Mouse (Mus musculus): Measurements from ENCODE around the gene Hormad2.

The Hormad2 gene

DNA sequence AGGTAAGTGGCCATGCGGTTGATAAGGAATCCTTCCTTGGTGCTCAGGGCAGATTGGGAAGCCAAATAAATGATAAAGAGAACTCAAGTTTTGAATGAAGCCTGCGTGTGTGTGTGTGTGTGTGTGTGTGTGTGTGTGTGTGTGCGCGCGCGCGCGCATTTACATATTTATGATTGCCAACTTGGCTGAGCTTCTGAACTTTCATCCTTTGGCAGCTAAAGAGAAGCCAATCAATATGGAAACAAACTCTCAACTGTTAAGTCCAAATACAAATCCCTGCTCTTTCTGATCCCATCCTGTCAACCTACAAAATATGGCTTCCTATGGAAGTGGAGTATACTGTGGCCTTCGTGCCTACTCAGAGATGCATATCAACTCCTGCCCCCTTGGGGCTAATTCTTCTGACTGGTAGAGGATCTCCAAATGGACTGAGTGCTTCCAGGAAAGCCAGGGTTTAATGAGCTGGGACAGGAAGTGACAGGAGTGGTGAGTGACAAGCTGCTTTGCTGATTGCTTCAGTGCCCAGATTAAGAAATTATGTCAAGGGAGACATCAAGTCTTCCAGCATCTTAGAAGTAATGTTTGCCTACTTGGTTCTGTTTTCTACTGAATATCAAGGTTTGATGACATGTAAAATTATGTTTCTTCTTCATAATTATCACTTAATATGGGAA is 5.4 kb upstream of the Hormad2 start:
- DNase-seq (ENCODE audit: low spot score in 2 of 2), result no peak

DNA sequence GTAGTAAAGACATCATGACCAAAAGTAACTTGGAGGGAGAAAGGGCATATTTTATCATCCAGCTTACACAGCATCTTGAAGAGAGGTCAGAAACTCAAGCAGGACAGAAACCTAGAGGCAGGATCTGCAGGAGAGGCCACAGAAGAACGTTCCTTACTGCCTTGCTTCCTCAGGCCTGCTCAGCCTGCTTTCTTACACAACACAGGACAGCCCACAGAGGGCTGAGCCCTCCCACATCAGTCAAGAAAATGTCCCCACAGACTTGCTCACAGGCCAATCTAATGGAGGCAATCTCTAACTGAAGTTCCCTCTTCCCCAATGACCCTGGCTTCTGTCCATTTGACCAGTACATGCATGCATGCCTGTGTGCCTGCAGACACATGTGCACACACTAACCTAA is 1.4 kb upstream of the Hormad2 start:
- no peak for DNase-seq (ENCODE audit: low spot score in 2 of 2)

GRCm38 (mm10) chr11:4438211-4438610 is 2.7 kb downstream of the Hormad2 start:
- DNase-seq (ENCODE audit: low spot score in 2 of 2), result no peak

DNA sequence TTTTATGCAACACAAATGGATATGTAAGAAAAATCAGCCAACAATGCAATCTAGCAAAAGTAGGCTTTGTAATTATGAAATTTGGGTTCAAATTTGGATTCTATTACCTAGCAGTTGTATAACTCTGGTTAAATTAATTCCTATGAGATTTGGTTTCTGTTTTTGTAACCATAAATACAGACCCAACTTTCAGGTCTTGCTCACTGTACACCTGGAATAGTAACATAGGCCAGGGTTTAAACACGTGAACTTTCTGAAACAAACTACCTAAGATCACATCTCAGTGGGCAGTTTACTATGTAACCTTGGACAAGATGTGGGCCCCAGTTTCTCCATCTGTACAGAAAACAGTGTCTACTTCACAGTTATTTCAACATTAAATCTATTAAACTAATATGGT is 3.6 kb downstream of the Hormad2 start:
- DNase-seq (ENCODE audit: low spot score in 2 of 2), result no peak

- no peak for DNase-seq (ENCODE audit: low spot score in 2 of 2)
Observed at GRCm38 (mm10) chr11:4436631-4437030, 4.3 kb downstream of the Hormad2 start.

- no peak for DNase-seq (ENCODE audit: low spot score in 2 of 2)
Observed at GRCm38 (mm10) chr11:4434461-4434860, 6.4 kb downstream of the Hormad2 start.

DNA sequence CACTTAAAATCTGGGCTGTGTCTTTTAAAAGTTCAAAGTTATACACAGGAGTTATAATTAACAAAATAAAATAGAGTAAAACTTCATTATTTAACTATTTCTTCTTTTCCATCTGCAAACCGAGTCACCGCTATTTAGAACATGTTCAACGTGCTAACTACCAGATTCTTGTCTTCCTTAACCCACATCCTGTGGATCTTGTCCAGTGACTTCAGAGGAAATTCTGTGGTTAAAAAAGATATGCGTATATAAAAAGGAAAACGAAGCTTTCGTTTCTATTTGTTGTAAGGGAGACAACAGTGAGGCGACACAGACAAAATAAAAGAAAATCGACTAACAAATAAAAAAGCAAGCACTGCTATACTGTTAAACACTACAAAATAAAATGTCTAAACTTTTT is 17.1 kb downstream of the Hormad2 start:
- no peak for DNase-seq (ENCODE audit: low spot score in 2 of 2)

GRCm38 (mm10) chr11:4422494-4423425 is 18.1 kb downstream of the Hormad2 start:
- no peak for DNase-seq (ENCODE audit: low spot score in 2 of 2)

GRCm38 (mm10) chr11:4421933-4422488 is 18.9 kb downstream of the Hormad2 start:
- DNase-seq (ENCODE audit: low spot score in 2 of 2), result no peak

- DNase-seq (ENCODE audit: low spot score in 2 of 2), result no peak
Observed at GRCm38 (mm10) chr11:4417986-4418385, 22.9 kb downstream of the Hormad2 start.

- DNase-seq (ENCODE audit: low spot score in 2 of 2), result no peak
Observed at GRCm38 (mm10) chr11:4412294-4412693, 28.6 kb downstream of the Hormad2 start.

- no peak for DNase-seq (ENCODE audit: low spot score in 2 of 2)
Observed at GRCm38 (mm10) chr11:4404277-4404676, 36.6 kb downstream of the Hormad2 start.

- no peak for DNase-seq (ENCODE audit: low spot score in 2 of 2)
Observed at GRCm38 (mm10) chr11:4403381-4403780, 37.5 kb downstream of the Hormad2 start.

- no peak for DNase-seq (ENCODE audit: low spot score in 2 of 2)
Observed at GRCm38 (mm10) chr11:4401251-4401650, 39.7 kb downstream of the Hormad2 start.

DNA sequence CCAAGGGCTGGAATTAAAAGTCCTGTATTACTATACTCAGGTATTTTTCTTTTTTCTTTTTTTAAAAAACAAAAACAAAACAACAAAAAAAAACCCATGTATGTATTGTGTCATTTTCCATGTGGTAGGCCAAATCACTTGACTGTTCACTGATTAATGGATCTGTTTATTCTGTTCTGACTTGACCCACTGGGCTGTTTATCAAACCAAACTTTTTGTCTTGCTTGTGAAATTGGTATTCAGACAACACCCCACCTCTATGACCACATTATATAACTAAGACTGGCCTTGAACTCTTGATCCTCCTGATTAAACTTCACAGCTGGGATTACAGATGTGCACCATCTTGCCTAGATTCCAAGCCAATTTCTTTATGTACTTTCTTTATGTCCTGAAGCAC is 46.7 kb downstream of the Hormad2 start:
- no peak for DNase-seq (ENCODE audit: low spot score in 2 of 2)

- DNase-seq (ENCODE audit: low spot score in 2 of 2), result no peak
Observed at GRCm38 (mm10) chr11:4388018-4388417, 52.9 kb downstream of the Hormad2 start.

DNA sequence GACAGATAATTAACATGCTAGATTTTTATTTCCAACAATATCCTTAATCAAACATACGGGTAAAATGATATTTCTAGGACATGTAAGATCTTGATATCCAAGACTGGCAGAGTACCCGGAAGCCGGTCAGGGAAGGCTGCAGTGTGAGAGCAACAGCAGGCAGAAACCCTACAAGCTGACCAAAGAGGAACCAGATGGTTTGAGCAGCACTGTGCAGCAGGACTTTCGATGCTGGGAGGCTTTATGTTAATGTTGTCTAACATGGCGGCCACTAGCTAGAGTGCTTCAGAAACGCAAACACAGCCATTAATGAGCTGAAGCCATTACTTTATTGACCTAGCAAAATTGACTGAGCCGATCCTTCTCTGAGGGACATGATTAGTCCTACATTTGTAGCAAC is 58.6 kb downstream of the Hormad2 start:
- DNase-seq (ENCODE audit: low spot score in 2 of 2), result no peak

- DNase-seq (ENCODE audit: low spot score in 2 of 2), result no peak
Observed at GRCm38 (mm10) chr11:4379857-4380256, 61.0 kb downstream of the Hormad2 start.

DNA sequence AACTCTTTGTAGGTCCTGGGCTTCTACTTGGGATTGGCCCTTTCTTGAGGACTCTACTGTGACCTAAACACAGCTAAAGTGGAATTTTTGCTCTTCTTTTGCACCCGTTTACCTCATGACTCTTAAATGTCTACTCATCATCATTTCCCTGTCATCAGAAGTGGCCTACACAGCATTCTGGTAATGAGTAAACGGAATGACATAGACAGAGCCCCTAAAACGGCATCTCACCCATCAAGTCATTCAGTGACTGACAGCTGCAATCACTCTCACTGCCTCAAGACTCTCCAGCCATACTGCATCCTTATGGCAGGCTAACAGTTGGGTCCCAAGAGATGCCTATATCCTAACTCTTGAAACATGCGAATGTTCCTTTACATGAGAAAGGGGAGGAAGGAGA is 74.5 kb downstream of the Hormad2 start:
- DNase-seq (ENCODE audit: low spot score in 2 of 2), result no peak

DNA sequence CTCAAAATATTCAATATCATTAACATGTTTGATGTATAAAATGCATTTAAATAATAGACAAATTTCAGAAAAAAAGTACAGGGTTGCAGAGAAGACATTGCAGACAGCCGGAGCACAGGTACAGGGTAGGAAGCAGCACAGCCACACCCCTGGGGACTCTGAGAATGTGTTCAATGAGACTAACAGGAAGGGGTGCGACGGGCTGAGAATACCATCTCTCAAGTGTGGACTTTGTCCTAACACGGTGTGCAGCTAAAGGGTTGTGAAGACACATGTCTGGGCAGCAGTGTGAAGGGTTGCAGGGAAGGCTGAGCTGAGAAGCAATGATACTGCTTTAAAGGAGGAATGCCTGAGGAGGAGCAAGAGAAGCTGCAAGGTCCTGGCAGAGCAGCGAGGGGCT is 85.5 kb downstream of the Hormad2 start:
- no peak for DNase-seq (ENCODE audit: low spot score in 2 of 2)

- no peak for DNase-seq (ENCODE audit: low spot score in 2 of 2)
Observed at GRCm38 (mm10) chr11:4352637-4353036, 88.3 kb downstream of the Hormad2 start.

GRCm38 (mm10) chr11:4343926-4344325 is 97.0 kb downstream of the Hormad2 start:
- DNase-seq (ENCODE audit: low spot score in 2 of 2), result no peak

DNA sequence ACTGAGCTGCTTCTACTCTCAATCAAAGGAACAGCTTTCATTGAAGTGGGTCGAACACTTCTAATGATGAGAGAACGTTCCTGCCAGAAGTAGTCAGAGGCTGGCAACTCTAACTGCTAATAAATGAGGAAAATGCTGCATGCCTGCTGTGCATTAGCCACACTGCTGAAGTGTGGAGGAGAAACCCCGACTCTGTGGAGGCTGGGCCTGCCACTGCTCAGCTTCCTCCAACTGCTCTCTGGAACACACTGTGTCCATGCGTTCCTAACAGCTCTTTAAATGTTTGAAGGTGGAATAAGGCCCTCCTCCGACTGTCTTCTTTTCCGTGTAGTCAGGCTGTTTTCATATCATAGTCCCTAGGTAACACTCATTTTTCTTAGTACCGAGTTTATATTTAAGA is 98.9 kb downstream of the Hormad2 start:
- DNase-seq (ENCODE audit: low spot score in 2 of 2), result no peak

Data from natural killer cell, adult 2 months (primary cell).